8 mouse cellular contexts compared by ENCODE assay signal in the genomic region with DNA sequence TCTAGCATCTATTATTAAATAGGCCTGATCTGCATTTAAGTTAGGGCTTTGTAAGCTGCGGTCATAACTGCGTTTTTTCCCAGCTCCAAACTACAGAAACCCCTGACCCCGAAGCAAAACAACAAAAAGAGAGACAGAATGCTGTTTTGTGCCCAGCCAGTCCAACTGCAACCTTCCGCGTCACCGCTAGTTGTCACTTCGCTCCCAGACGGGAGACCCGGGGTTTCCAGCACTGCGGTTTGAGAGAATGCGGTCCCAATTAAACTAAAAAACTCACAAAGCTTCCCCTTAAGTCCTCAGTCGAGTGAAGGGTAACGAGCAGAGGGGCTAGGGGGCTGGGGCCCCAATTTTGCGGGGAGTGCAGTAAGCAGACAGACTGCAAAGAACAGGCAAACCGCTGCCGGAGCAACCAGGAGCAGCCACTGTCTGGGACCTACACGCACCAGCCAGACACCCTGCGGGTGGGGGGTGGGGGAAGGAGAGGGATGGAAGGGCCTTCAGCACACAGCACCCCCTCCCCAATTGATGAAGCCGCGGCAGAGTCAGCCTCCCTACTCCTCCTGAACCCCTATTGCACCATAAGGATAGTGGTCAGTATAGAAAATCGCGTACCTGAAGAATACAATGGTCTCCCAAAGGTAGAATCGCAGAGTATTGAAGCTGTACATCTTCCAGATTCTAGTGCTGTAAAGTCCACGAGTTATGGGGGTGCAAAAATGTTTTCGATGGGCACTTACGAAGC. TPM values are rescaled to one million over a fixed set of nuclear protein-coding genes. Genes with fewer than 3 reads are reported as not detected.
A peak's percentile ranks its signal among the peaks of the same experiment; 100 is the strongest.
DNase-seq lines count a peak whose midpoint lies in the region; ATAC-seq lines count a peak whose summit lies in the region.
"Had no signal": no experiment of that assay in that cellular context is flagged by ENCODE, and none has a peak within 500 bp of the region (broad histone marks: within the 10 kb centered on the region; RNA-seq: fewer than 3 reads in every experiment).

No protein-coding gene starts in this region.

- peak overlapping the region; percentile 58 for H3K4me2 ChIP-seq in neural tube, embryonic 11.5 days (ENCODE audit: low read depth)

- WGBS in embryonic facial prominence, embryonic 10.5 days: 5% methylated on average over 26 of the region's 26 CpGs
- 3% methylated on average over 26 of the region's 26 CpGs for WGBS in neural tube, embryonic 11.5 days

- H3K4me1 ChIP-seq in embryonic facial prominence, embryonic 10.5 days: peaks cover 9% of the 10 kb centered on the region; the same call in 1 of the 2 replicates
- H3K4me1 ChIP-seq in neural tube, embryonic 11.5 days (ENCODE audit: control insufficient read depth, insufficient read depth, low read length): peaks cover 16% of the 10 kb centered on the region

- DNase-seq in cerebellum, adult 9-10 months: peak; percentile 29
- DNase-seq in embryonic facial prominence, embryonic 10.5 days (ENCODE audit: low spot score): peak; percentile 39
- peak; percentile 1 for DNase-seq in layer of hippocampus, adult 9-10 months (ENCODE audit: low spot score)
- DNase-seq in neural tube, embryonic 11.5 days (ENCODE audit: low spot score): peak; percentile 79
- no peak for DNase-seq in heart, postnatal 4 days
- no peak for DNase-seq in gastrocnemius, adult 18-20 months (ENCODE audit: low spot score)
- DNase-seq in gastrocnemius, postnatal 14 days: no peak

- H3K36me3 ChIP-seq in embryonic facial prominence, embryonic 10.5 days (replicated peaks): no peaks in the 10 kb centered on the region
- H3K36me3 ChIP-seq in neural tube, embryonic 11.5 days (ENCODE audit: control insufficient read depth, insufficient read depth, low read length): no peaks in the 10 kb centered on the region

- no peaks in the 10 kb centered on the region for H3K9me3 ChIP-seq in embryonic facial prominence, embryonic 10.5 days
- no peaks in the 10 kb centered on the region for H3K9me3 ChIP-seq in neural tube, embryonic 11.5 days (ENCODE audit: control insufficient read depth, low read length)

- H3K4me3 ChIP-seq in embryonic facial prominence, embryonic 10.5 days: peak overlapping the region; percentile 51
- peak overlapping the region; percentile 66 for H3K4me3 ChIP-seq in neural tube, embryonic 11.5 days (ENCODE audit: low read depth, low read length)

- peak; percentile 67 for ATAC-seq in neural tube, embryonic 11.5 days (ENCODE audit: insufficient read depth, low FRiP score, low TSS enrichment)

- intact Hi-C loops in gastrocnemius, postnatal 14 days (cut with DNase I; ENCODE audit: low total_unique reads): no loop called here

- H3K9ac ChIP-seq in neural tube, embryonic 11.5 days (ENCODE audit: low read length): peak overlapping the region; percentile 84

- H3K27ac ChIP-seq in embryonic facial prominence, embryonic 10.5 days (replicated peaks): no peak overlapping the region
- H3K27ac ChIP-seq in neural tube, embryonic 11.5 days (ENCODE audit: low read depth, low read length): peak overlapping the region; percentile 83

- H3K27me3 ChIP-seq in embryonic facial prominence, embryonic 10.5 days (replicated peaks; ENCODE audit: low read depth, poor library complexity, severe bottlenecking): peaks cover 52% of the 10 kb centered on the region
- no peaks in the 10 kb centered on the region for H3K27me3 ChIP-seq in neural tube, embryonic 11.5 days (ENCODE audit: control insufficient read depth, insufficient read depth, low read length)

RNA-seq across cellular contexts. Expression of gene Glra1, which starts 0.8 kb away (rescaled TPM):
- 0.39 and 1.3 TPM in 2 replicates for polyA plus RNA-seq in embryonic facial prominence, embryonic 10.5 days (2016; fragmentation: Nextera tagmentation; extraction: Ambion mirVana)
- 5.8 and 5.9 TPM in 2 replicates for polyA plus RNA-seq in neural tube, embryonic 11.5 days (2014; fragmentation: Nextera tagmentation; extraction: Ambion mirVana)
- total RNA-seq in heart, postnatal 4 days (2021): not detected
- total RNA-seq in gastrocnemius, adult 18-20 months (2021): not detected
- total RNA-seq in gastrocnemius, postnatal 14 days (2021): not detected
- polyA plus RNA-seq: spleen, adult 2 months had no signal

Comparison
In these comparisons a context has a peak if more than half of its experiments do, and no peak if none do; other contexts are left out.
1. DNase-seq: peak in cerebellum, adult 9-10 months (single experiment), embryonic facial prominence, embryonic 10.5 days (single experiment), layer of hippocampus, adult 9-10 months (single experiment) and neural tube, embryonic 11.5 days (single experiment); none in heart, postnatal 4 days (single experiment), gastrocnemius, adult 18-20 months (single experiment) and gastrocnemius, postnatal 14 days (single experiment).